Comparison of ENCODE assay signal across 14 mouse cellular contexts in genomic region chr5:32761566-32762140, GRCm38 (mm10). TPM values are rescaled to one million over a fixed set of nuclear protein-coding genes. Genes with fewer than 3 reads are reported as not detected.
A peak's percentile ranks its signal among the peaks of the same experiment; 100 is the strongest.
DNase-seq lines count a peak whose midpoint lies in the region; ATAC-seq and TF ChIP-seq lines count a peak whose summit lies in the region.
"Had no signal": no experiment of that assay in that cellular context is flagged by ENCODE, and none has a peak within 500 bp of the region (broad histone marks: within the 10 kb centered on the region; RNA-seq: fewer than 3 reads in every experiment).

No protein-coding gene starts in this region.

- 64% methylated on average over 5 of the region's 5 CpGs for WGBS in kidney, adult 2 months
- 84% methylated on average over 5 of the region's 5 CpGs for WGBS in kidney, embryonic 15.5 days
- WGBS in macrophage (ENCODE audit: missing documents) = 15% methylated on average over 5 of the region's 5 CpGs

- H3K9ac ChIP-seq in kidney, embryonic 15.5 days = no peak overlapping the region
- H3K9ac ChIP-seq: embryonic facial prominence, embryonic 15.5 days; liver, embryonic 14.5 days had no signal

- no peak overlapping the region for H3K4me3 ChIP-seq in kidney, adult 2 months (ENCODE audit: insufficient read depth, low read depth, low read length)
- no peak overlapping the region for H3K4me3 ChIP-seq in kidney, embryonic 15.5 days (replicated peaks)
- no peak overlapping the region for H3K4me3 ChIP-seq in macrophage (ENCODE audit: inconsistent target)
- H3K4me3 ChIP-seq: embryonic facial prominence, embryonic 15.5 days had no signal

- H3K4me1 ChIP-seq in kidney, adult 2 months (ENCODE audit: control insufficient read depth, insufficient read depth, low read length) = no peaks in the 10 kb centered on the region
- no peaks in the 10 kb centered on the region for H3K4me1 ChIP-seq in kidney, embryonic 15.5 days
- H3K4me1 ChIP-seq: embryonic facial prominence, embryonic 15.5 days had no signal

- H3K36me3 ChIP-seq in kidney, adult 2 months (ENCODE audit: control insufficient read depth, insufficient read depth, low read length) = no peaks in the 10 kb centered on the region; the same call in none of the 2 replicates
- peaks cover 33% of the 10 kb centered on the region for H3K36me3 ChIP-seq in kidney, embryonic 15.5 days
- H3K36me3 ChIP-seq in macrophage (ENCODE audit: inconsistent target) = no peaks in the 10 kb centered on the region; the same call in 1 of the 2 replicates

- no peak overlapping the region for H3K4me2 ChIP-seq in kidney, embryonic 15.5 days
- H3K4me2 ChIP-seq: embryonic facial prominence, embryonic 15.5 days; midbrain, embryonic 11.5 days had no signal

- H3K9me3 ChIP-seq in kidney, embryonic 15.5 days (replicated peaks) = no peaks in the 10 kb centered on the region
- H3K9me3 ChIP-seq: embryonic facial prominence, embryonic 15.5 days had no signal

- intact Hi-C loops in heart, postnatal 10 days (cut with DNase I) = no loop called here

- TF ChIP-seq POLR2A in kidney, adult 2 months (IDR thresholded peaks at IDR 0.05; ENCODE audit: low read depth, low read length) = no peak

- ATAC-seq in kidney, embryonic 15.5 days (replicated peaks; ENCODE audit: low FRiP score) = no peak
- ATAC-seq: forebrain, embryonic 14.5 days had no signal

- no peaks in the 10 kb centered on the region for H3K27me3 ChIP-seq in kidney, adult 2 months (replicated peaks; ENCODE audit: control insufficient read depth, insufficient read depth, low read length)
- no peaks in the 10 kb centered on the region for H3K27me3 ChIP-seq in kidney, embryonic 15.5 days
- H3K27me3 ChIP-seq: embryonic facial prominence, embryonic 15.5 days had no signal

- no peak for TF ChIP-seq CTCF in kidney, adult 2 months (conservative IDR thresholded peaks at IDR 0.05; ENCODE audit: insufficient read depth, insufficient read length, low read depth, low read length)

- peak; percentile 51 for DNase-seq in kidney, adult 2 months
- peak; percentile 23 for DNase-seq in NIH3T3 (ENCODE audit: low read depth)
- DNase-seq in heart, postnatal 10 days = peak; percentile 58 to 59
- DNase-seq in spleen, adult 12 weeks (ENCODE audit: low spot score) = no peak
- DNase-seq in thymus, postnatal 4 days = no peak
- no peak for DNase-seq in retina, embryonic 14.5 days (ENCODE audit: low spot score)
- DNase-seq: cerebellum, adult 9-11 months; thymus, postnatal 14 days had no signal

- peaks cover 11% of the 10 kb centered on the region; the same call in 1 of the 2 replicates for H3K79me2 ChIP-seq in macrophage (ENCODE audit: inconsistent target)

- no peak overlapping the region for H3K27ac ChIP-seq in kidney, adult 2 months (ENCODE audit: insufficient read depth, low read depth, low read length)
- H3K27ac ChIP-seq in kidney, embryonic 15.5 days = no peak overlapping the region
- H3K27ac ChIP-seq in macrophage = peak overlapping the region; percentile 27
- H3K27ac ChIP-seq: embryonic facial prominence, embryonic 15.5 days; liver, embryonic 14.5 days had no signal

RNA-seq across cellular contexts. Expression of gene Pisd, which starts 23.8 kb away (rescaled TPM):
- 54.8 and 60.4 TPM in 2 replicates for polyA plus RNA-seq in kidney, adult 2 months (2012; rRNA removed)
- 76.0 and 82.6 TPM in 2 replicates for polyA plus RNA-seq in kidney, embryonic 15.5 days (2015; fragmentation: Nextera tagmentation; extraction: Ambion mirVana)
- 10 to 100 TPM; 32.1 to 36.6 TPM for total RNA-seq in heart, postnatal 10 days (2021)
- 100 to 1,000 TPM in 25 of 26 experiments, 10 to 100 TPM in 1; 94.3 to 193 (median 137) TPM for total RNA-seq in macrophage (2018; cell fraction: chromatin; rRNA removed)
- 100 to 1,000 TPM in 17 of 26 experiments, 10 to 100 TPM in 9; 84.6 to 140 (median 105) TPM for total RNA-seq in macrophage (2018; cell fraction: cytosol; rRNA removed)
- total RNA-seq in macrophage (2018; cell fraction: nucleus; rRNA removed) = 100 to 1,000 TPM; 111 to 198 (median 145) TPM
- polyA plus RNA-seq in macrophage (2018) = 95.0 to 105 TPM (median 99.2 TPM) in 3 replicates

Comparison
In these comparisons a context has a peak if more than half of its experiments do, and no peak if none do; other contexts are left out.
1. DNase-seq: peak in kidney, adult 2 months (single experiment), NIH3T3 (single experiment) and heart, postnatal 10 days (2 of 2); none in spleen, adult 12 weeks (single experiment), thymus, postnatal 4 days (single experiment) and retina, embryonic 14.5 days (single experiment).